Mouse (Mus musculus) bone marrow macrophage, adult 2 months (primary cell): ENCODE results near the gene Wnk4.

ENCODE experiments used
- CTCF ChIP-seq: IDR thresholded peaks from 2 replicates; pipeline ENCODE4 v1.5.1; 2012; ENCODE audit warnings: low read depth, mild to moderate bottlenecking, low read length, moderate library complexity
- POLR2A ChIP-seq: IDR thresholded peaks from 2 replicates; pipeline ENCODE4 v1.6.1; 2012; ENCODE audit warnings: mild to moderate bottlenecking, low read depth, low read length, borderline replicate concordance

- TF ChIP-seq CTCF = no peak
- no peak for TF ChIP-seq POLR2A
These were observed 9.3 kb downstream of the Wnk4 start for GRCm38 (mm10) chr11:101269577-101270116.
